Mouse (Mus musculus): Measurements from ENCODE around the gene D17H6S53E. TPM values are rescaled to one million over a fixed set of nuclear protein-coding genes. Genes with fewer than 3 reads are reported as not detected.
A peak's percentile ranks its signal among the peaks of the same experiment; 100 is the strongest.
"Not testable (repeated sequence)": the region's sequence is repeated elsewhere in the genome, so short reads cannot be mapped to it uniquely, and the experiment has no call there.

D17H6S53E gene
- polyA plus RNA-seq, 1 experiment, result 20.2 TPM

DNA sequence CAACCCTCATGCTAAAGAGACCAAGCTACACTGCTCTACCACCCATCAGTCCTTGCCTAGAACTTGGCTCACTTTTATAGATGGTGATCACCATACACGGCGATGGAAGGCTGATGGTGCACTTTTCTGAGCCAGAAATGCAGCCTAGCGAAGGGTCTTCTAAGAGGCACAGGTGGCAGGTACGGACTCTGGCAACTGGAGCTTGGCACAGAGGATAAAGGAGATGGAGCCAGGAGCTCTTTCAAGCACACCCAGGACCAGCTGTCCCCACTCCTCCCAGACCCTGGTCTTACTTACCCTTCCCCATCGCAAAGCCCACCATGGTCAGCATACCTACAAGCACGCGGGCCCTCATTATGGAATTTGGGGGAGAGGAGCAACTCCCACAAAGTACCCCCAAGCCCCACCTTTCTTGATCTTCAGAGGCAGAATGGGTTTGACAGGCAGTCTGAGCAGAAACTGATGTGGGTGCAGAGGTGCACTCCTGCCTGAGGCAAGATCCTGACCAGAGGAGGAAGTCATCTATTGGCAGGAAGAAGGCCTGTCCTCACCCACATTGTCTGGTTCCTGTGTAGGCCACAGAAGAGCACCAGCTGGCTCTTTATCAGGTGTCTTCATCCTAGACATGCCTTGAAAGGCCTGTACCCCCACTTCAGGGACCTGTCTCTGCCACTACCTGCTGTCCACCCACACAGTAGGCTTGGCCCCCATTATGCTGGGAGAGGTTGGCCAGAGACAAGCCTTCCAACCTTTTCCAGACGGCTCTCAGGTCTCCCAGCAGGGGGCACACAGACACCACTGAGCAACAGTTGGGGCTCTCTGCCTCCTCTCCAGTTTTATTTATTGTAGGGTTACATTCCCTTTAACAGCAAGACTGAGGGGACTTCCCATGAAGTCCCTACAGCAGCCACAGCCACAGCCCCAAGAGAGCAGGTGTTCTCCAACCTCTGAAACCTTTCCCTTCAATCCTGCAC lies 10.8 kb upstream of the D17H6S53E start, which contains the start of gene Ly6g5b:
Gene Ly6g5b (minus strand): TSS at position 383 of the 974 bp plus-strand sequence.
- no peak for TF ChIP-seq POLR2A (IDR thresholded peaks at IDR 0.05; ENCODE audit: borderline replicate concordance, control insufficient read depth, low read depth, low read length)
- TF ChIP-seq CTCF (IDR thresholded peaks at IDR 0.05; ENCODE audit: control insufficient read depth, insufficient read depth, low read length), result peak; percentile 67
- 77% methylated on average over 8 of the region's 8 CpGs for WGBS
- Histone ChIP-seq H3K4me1 (ENCODE audit: control insufficient read depth, insufficient read depth, low read length) (peaks cover 3% of the 10 kb centered on the region; the same call in 1 of the 2 replicates), H3K4me3 (replicated peaks; ENCODE audit: control insufficient read depth, low read depth, low read length) (no peak within 1 kb of the TSS), H3K27ac (ENCODE audit: control insufficient read depth, insufficient read depth, low read depth, low read length, poor library complexity) (peak within 1 kb of the TSS; percentile 75)

DNA sequence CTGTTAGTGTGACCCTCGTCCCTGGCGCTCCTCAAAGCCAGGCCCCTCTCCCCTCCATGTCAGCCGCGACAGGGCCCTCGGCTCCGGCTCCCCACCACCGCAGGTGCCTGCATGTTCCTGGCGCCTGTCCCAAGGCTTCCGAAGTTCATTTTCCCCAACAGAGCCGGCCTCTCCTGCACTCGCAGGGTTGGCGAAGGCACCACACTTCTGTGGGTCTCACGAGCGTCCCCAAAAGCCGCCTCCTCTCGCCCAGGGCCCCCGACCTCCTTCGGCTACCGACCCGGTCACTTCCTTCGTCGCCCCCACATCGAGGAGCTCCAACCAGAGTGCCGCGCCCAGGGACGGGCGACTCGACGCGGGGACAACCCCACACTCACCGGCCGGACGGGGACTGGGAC lies 5.4 kb upstream of the D17H6S53E start:
- peak overlapping the region; percentile 87 for H3K4me3 ChIP-seq (replicated peaks; ENCODE audit: control insufficient read depth, low read depth, low read length)
- H3K4me1 ChIP-seq (ENCODE audit: control insufficient read depth, insufficient read depth, low read length), result peaks cover 3% of the 10 kb centered on the region; the same call in 1 of the 2 replicates
- H3K27ac ChIP-seq (ENCODE audit: control insufficient read depth, insufficient read depth, low read depth, low read length, poor library complexity), result peak overlapping the region; percentile 64
- TF ChIP-seq POLR2A (IDR thresholded peaks at IDR 0.05; ENCODE audit: borderline replicate concordance, control insufficient read depth, low read depth, low read length) (no peak), CTCF (IDR thresholded peaks at IDR 0.05; ENCODE audit: control insufficient read depth, insufficient read depth, low read length) (no peak)
- WGBS, result under 1% methylated on average over 33 of the region's 33 CpGs

DNA sequence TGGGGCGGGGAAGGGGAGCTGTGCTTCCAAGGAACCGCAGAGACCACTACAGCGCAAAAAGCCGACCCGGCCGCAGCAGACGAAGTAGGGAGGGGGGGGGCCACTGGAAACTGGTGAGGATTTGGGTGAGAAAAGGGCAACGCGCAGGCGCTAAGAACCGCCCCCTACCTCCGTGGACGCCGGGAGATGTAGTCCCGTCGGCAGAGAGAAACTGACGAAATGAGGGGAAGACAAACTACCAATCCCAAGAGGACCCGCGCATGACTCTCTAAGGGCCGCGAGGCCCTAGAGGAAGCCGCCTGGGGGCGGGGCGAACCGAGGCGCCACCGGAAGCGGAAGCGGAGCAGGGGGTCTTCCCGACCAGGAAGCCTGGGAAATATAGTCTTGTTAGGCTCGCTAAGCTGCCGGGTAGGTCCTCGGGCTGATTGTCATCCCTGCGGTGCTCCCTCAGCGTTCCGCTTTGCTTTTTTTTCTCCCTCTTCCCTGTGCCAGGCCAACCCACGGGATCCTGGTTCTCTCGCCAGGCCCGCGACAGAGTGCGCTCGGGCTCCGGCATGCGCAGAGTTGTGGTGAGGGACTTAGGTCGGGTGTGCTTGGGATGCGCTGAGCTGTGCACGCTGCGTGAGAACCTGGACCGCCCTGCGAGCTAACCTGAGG lies 4.9 kb upstream of the D17H6S53E start, which contains the start of gene Gpank1:
Gene Gpank1 (plus strand): TSS at position 313 of the 657 bp plus-strand sequence.
- H3K27ac ChIP-seq (ENCODE audit: control insufficient read depth, insufficient read depth, low read depth, low read length, poor library complexity), result peak within 1 kb of the TSS; percentile 79
- H3K4me1 ChIP-seq (ENCODE audit: control insufficient read depth, insufficient read depth, low read length), result peaks cover 3% of the 10 kb centered on the region; the same call in 1 of the 2 replicates
- under 1% methylated on average over 50 of the region's 50 CpGs for WGBS
- TF ChIP-seq CTCF (IDR thresholded peaks at IDR 0.05; ENCODE audit: control insufficient read depth, insufficient read depth, low read length), result no peak
- peak; percentile 66; the same call in 1 of the 2 replicates for TF ChIP-seq POLR2A (IDR thresholded peaks at IDR 0.05; ENCODE audit: borderline replicate concordance, control insufficient read depth, low read depth, low read length)
- H3K4me3 ChIP-seq (replicated peaks; ENCODE audit: control insufficient read depth, low read depth, low read length), result peak within 1 kb of the TSS; percentile 91

DNA sequence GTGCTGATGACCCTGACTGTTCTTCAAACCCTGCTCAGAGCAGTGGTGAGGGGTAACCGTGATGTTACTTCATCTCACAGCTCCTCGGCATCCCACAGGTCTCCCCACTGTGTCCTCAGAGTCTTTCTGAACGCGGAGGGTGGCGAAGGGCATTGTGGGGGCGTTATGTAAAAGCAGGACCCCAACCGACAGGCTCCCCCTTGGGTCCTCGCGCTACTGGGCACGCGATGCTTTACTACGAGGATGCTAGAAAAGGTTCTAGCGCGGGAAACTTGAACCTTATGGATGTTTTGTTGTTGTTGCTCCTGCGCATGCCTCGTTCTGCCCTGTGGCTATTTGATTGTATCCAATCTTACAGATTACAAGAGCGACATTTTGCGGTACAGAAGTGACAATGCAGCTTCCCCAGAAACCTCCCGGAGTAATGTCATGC lies 4.3 kb upstream of the D17H6S53E start, which contains the start of gene Csnk2b:
Gene Csnk2b (minus strand): TSS at position 183 of the 433 bp plus-strand sequence.
- Histone ChIP-seq H3K27ac (ENCODE audit: control insufficient read depth, insufficient read depth, low read depth, low read length, poor library complexity) (peak within 1 kb of the TSS; percentile 79), H3K4me1 (ENCODE audit: control insufficient read depth, insufficient read depth, low read length) (peaks cover 3% of the 10 kb centered on the region; the same call in 1 of the 2 replicates), H3K4me3 (replicated peaks; ENCODE audit: control insufficient read depth, low read depth, low read length) (peak within 1 kb of the TSS; percentile 91)
- TF ChIP-seq POLR2A (IDR thresholded peaks at IDR 0.05; ENCODE audit: borderline replicate concordance, control insufficient read depth, low read depth, low read length) (no peak), CTCF (IDR thresholded peaks at IDR 0.05; ENCODE audit: control insufficient read depth, insufficient read depth, low read length) (no peak)
- under 1% methylated on average over 19 of the region's 19 CpGs for WGBS

DNA sequence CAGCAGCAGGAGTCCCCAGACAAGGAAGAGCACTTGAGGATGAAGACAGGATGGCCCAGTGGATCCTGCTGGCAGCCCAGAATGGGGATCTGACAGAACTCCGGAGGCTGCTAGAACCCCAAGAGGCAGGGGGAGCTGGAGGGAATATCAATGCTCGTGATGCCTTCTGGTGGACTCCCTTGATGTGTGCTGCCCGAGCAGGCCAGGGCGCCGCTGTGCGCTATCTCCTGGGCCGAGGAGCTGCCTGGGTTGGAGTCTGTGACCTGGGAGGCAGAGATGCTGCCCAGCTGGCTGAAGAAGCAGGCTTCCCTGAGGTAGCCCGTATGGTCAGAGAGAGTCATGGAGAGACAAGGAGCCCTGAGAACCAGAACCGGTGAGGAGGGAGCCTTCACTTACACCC lies 2.9 kb upstream of the D17H6S53E start:
- WGBS, result 91% methylated on average over 9 of the region's 9 CpGs
- not testable (repeated sequence) for H3K27ac ChIP-seq (ENCODE audit: control insufficient read depth, insufficient read depth, low read depth, low read length, poor library complexity); H3K4me3 ChIP-seq (replicated peaks; ENCODE audit: control insufficient read depth, low read depth, low read length); H3K4me1 ChIP-seq (ENCODE audit: control insufficient read depth, insufficient read depth, low read length)

DNA sequence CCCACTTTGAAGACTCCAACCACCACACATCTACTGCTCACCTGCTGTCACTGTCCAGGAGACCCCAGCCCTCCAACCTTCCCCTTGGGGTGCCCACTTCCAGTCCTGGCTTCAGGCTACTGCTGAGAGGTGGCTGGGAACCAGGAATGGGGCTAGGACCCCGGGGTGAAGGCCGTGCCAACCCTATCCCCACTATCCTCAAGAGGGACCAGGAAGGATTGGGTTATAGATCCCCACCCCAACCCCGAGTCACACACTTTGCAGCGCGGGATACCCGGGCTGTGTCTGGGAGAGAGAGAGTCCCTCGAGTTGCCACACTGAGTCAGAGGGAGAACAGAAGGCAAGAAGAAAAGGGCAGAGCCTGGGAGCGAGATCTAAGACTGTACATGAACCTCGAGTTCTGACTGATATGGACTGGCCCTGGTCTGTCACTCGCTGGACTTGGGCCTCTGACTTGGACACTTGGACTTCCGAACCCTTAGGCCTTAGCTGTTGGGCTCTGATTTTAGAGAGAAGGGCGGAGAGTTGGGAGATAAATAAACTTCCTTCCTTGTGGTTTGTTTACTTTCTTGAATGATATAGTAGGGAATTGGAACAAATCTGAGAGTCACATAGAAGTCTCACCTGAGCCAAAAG lies 1.8 kb upstream of the D17H6S53E start:
- not testable (repeated sequence) for H3K4me1 ChIP-seq (ENCODE audit: control insufficient read depth, insufficient read depth, low read length); H3K4me3 ChIP-seq (replicated peaks; ENCODE audit: control insufficient read depth, low read depth, low read length)
- H3K27ac ChIP-seq (ENCODE audit: control insufficient read depth, insufficient read depth, low read depth, low read length, poor library complexity), result peak overlapping the region; percentile 50
- 89% methylated on average over 12 of the region's 12 CpGs for WGBS

DNA sequence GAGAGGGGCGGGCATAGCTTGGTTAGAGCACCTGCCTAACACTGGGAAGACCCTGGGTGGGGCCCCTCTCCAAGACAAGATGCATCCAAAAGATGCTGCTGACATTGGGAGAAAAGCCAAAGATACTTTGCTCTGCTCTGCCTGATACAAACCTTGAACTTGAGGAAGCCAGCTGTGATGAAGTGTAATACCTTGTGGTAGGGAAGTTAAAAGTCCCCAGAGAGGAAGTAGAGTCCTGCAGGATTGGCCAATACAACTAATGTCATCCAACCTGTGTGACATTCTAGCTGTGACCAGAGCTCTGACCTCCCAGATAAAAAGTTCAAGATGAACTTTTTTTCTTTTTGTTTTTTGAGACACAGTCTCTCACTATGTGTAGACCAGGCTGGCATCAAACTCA lies 1.1 kb upstream of the D17H6S53E start:
- TF ChIP-seq POLR2A (IDR thresholded peaks at IDR 0.05; ENCODE audit: borderline replicate concordance, control insufficient read depth, low read depth, low read length) (no peak), CTCF (IDR thresholded peaks at IDR 0.05; ENCODE audit: control insufficient read depth, insufficient read depth, low read length) (no peak)
- 78% methylated on average over 1 of the region's 1 CpGs for WGBS
- Histone ChIP-seq H3K4me1 (ENCODE audit: control insufficient read depth, insufficient read depth, low read length) (peaks cover 3% of the 10 kb centered on the region; the same call in 1 of the 2 replicates), H3K4me3 (replicated peaks; ENCODE audit: control insufficient read depth, low read depth, low read length) (no peak overlapping the region), H3K27ac (ENCODE audit: control insufficient read depth, insufficient read depth, low read depth, low read length, poor library complexity) (peak overlapping the region; percentile 50)

DNA sequence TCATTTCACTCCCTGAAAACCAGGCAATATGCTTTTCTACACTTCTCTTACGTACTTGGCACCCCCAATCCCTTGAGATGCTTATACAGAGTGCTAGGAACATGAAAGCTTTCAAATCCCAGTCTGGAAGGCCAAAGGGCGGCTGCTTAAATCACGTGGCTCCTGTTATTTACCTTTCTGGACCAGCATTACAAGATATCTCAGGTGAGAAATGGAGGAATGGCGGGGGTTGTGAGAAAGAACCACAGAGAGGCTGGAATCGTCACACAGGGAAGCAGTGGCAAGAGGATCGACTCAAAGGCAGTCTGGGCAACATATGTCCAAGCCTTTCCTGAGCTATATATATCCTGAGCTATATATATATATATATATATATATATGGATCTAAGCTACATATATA lies 595 bp upstream of the D17H6S53E start:
- Histone ChIP-seq H3K4me1 (ENCODE audit: control insufficient read depth, insufficient read depth, low read length) (peaks cover 2% of the 10 kb centered on the region; the same call in 1 of the 2 replicates), H3K4me3 (replicated peaks; ENCODE audit: control insufficient read depth, low read depth, low read length) (no peak overlapping the region), H3K27ac (ENCODE audit: control insufficient read depth, insufficient read depth, low read depth, low read length, poor library complexity) (peak overlapping the region; percentile 5)
- 44% methylated on average over 6 of the region's 6 CpGs for WGBS
- no peak for TF ChIP-seq POLR2A (IDR thresholded peaks at IDR 0.05; ENCODE audit: borderline replicate concordance, control insufficient read depth, low read depth, low read length)
- TF ChIP-seq CTCF (IDR thresholded peaks at IDR 0.05; ENCODE audit: control insufficient read depth, insufficient read depth, low read length), result no peak

Measured in bone marrow, adult 2 months (tissue).